34 mouse cellular contexts compared by ENCODE assay signal in the genomic region with DNA sequence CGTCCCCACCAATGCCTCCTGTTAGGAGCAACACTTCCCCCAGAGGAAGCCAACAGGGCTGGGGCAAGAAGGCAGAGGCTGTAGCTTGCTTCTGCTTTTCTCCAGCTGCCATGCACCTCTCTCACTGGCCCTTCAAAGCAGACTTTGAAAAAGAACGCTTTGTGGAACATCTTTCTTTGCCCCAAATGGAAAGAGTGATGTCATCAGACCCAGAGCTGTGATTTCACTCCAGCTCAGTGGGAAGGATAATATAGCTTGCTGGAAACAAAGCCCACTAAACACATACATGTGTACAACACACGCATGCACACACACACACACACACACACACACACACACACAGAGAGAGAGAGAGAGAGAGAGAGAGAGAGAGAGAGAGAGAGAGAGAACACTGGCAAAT. TPM values are rescaled to one million over a fixed set of nuclear protein-coding genes. Genes with fewer than 3 reads are reported as not detected.
"Had no signal": no experiment of that assay in that cellular context is flagged by ENCODE, and none has a peak within 500 bp of the region (broad histone marks: within the 10 kb centered on the region; RNA-seq: fewer than 3 reads in every experiment).

No protein-coding gene starts in this region.

- H3K9ac ChIP-seq: heart, embryonic 12.5 days; heart, embryonic 13.5 days; heart, embryonic 15.5 days; hindbrain, embryonic 12.5 days; hindbrain, embryonic 13.5 days; hindbrain, embryonic 14.5 days; hindbrain, embryonic 15.5 days; intestine, embryonic 15.5 days; kidney, embryonic 15.5 days had no signal

- H3K9me3 ChIP-seq: heart, embryonic 10.5 days; heart, embryonic 12.5 days; heart, embryonic 15.5 days; hindbrain, embryonic 10.5 days; intestine, embryonic 15.5 days; kidney, embryonic 15.5 days had no signal

- H3K27me3 ChIP-seq: hindbrain, embryonic 12.5 days; hindbrain, embryonic 13.5 days; hindbrain, embryonic 15.5 days; intestine, embryonic 15.5 days; kidney, embryonic 15.5 days had no signal

- H3K4me3 ChIP-seq: heart, embryonic 10.5 days; heart, embryonic 12.5 days; heart, embryonic 13.5 days; heart, embryonic 15.5 days; hindbrain, embryonic 10.5 days; hindbrain, embryonic 12.5 days; hindbrain, embryonic 13.5 days; hindbrain, embryonic 15.5 days; intestine, embryonic 15.5 days; kidney, embryonic 15.5 days; layer of hippocampus, adult 2 months; left cerebral cortex, adult 2 months had no signal

- H3K4me1 ChIP-seq: hindbrain, embryonic 10.5 days; hindbrain, embryonic 12.5 days; hindbrain, embryonic 13.5 days; hindbrain, embryonic 15.5 days; intestine, embryonic 15.5 days; kidney, embryonic 15.5 days had no signal

- H3K27ac ChIP-seq: heart, embryonic 10.5 days; heart, embryonic 13.5 days; heart, embryonic 15.5 days; hindbrain, embryonic 10.5 days; hindbrain, embryonic 12.5 days; hindbrain, embryonic 13.5 days; hindbrain, embryonic 14.5 days; hindbrain, embryonic 15.5 days; hindbrain, postnatal 0 days; intestine, embryonic 15.5 days; kidney, embryonic 15.5 days; kidney, postnatal 0 days; layer of hippocampus, adult 2 months; left cerebral cortex, adult 2 months had no signal

- DNase-seq: heart, postnatal 10 days; heart, postnatal 14 days; heart, postnatal 36 days; heart, postnatal 4 days; kidney, adult 11 months; kidney, adult 18-20 months; kidney, adult 2 months; kidney, adult 8-10 months; kidney, adult 9 months; kidney, postnatal 10 days; kidney, postnatal 14 days; kidney, postnatal 25 days; kidney, postnatal 36 days; kidney, postnatal 4 days; layer of hippocampus, adult 9-11 months; layer of hippocampus, postnatal 36 days had no signal

- H3K4me2 ChIP-seq: heart, embryonic 11.5 days; heart, embryonic 12.5 days; heart, embryonic 13.5 days; heart, embryonic 15.5 days; hindbrain, embryonic 12.5 days; hindbrain, embryonic 13.5 days; hindbrain, embryonic 14.5 days; hindbrain, embryonic 15.5 days; intestine, embryonic 15.5 days; kidney, embryonic 15.5 days had no signal

- H3K36me3 ChIP-seq: heart, embryonic 10.5 days; heart, embryonic 12.5 days; heart, embryonic 13.5 days; heart, embryonic 15.5 days; hindbrain, embryonic 10.5 days; hindbrain, embryonic 12.5 days; hindbrain, embryonic 13.5 days; hindbrain, embryonic 15.5 days; intestine, embryonic 15.5 days; kidney, embryonic 15.5 days had no signal

RNA-seq across cellular contexts. Expression of a gene that starts 17.1 kb away (rescaled TPM):
- total RNA-seq: hematopoietic stem cell, adult 5-6 weeks had no signal
- polyA plus RNA-seq: inflammation-experienced regulatory T-cells, adult 6 months had no signal
